Mouse (Mus musculus) kidney, embryonic 15.5 days (tissue): Measurements from ENCODE around the gene Egfl6. TPM values are rescaled to one million over a fixed set of nuclear protein-coding genes. Genes with fewer than 3 reads are reported as not detected.

Experiments
- ATAC-seq: fragments of 200-750 bp; cut with Nextera tagmentation; replicated peaks from 2 replicates; pipeline ENCODE4 v1.8.0; 2017; ENCODE audit warnings: moderate TSS enrichment; ENCODE audit not compliant: low FRiP score
- H3K27ac ChIP-seq: fragments of 300-500 bp; sonication (generic); 2 replicates; pipeline ENCODE4 v1.5.1; 2015; ENCODE audit warnings: mild to moderate bottlenecking, inconsistent platforms
- H3K27me3 ChIP-seq: fragments of 300-500 bp; sonication (generic); 2 replicates; pipeline ENCODE4 v1.6.1; 2015; ENCODE audit warnings: inconsistent platforms
- H3K36me3 ChIP-seq: fragments of 300-500 bp; sonication (generic); 2 replicates; pipeline ENCODE4 v1.6.1; 2015; ENCODE audit warnings: inconsistent platforms
- H3K4me1 ChIP-seq: fragments of 300-500 bp; sonication (generic); 2 replicates; pipeline ENCODE4 v1.6.1; 2015; ENCODE audit warnings: inconsistent platforms
- H3K4me2 ChIP-seq: fragments of 300-500 bp; sonication (generic); 2 replicates; pipeline ENCODE4 v1.6.1; 2015; ENCODE audit warnings: moderate library complexity, mild to moderate bottlenecking, inconsistent platforms
- H3K4me3 ChIP-seq: fragments of 300-500 bp; sonication (generic); replicated peaks from 2 replicates; pipeline ENCODE4 v1.5.1; 2015; ENCODE audit warnings: mild to moderate bottlenecking, inconsistent platforms
- H3K9ac ChIP-seq: fragments of 300-500 bp; sonication (generic); 2 replicates; pipeline ENCODE4 v1.6.1; 2015; ENCODE audit warnings: mild to moderate bottlenecking, inconsistent platforms
- H3K9me3 ChIP-seq: fragments of 300-500 bp; sonication (generic); replicated peaks from 2 replicates; pipeline ENCODE4 v1.6.1; 2016; ENCODE audit warnings: inconsistent platforms
- WGBS: fragments of 180-500 bp; shearing (Covaris S2); methylation state at CpG from one replicate; pipeline ENCODE4 v1.1.7; 2015; ENCODE audit warnings: mixed read lengths; 5-methylcytosine and 5-hydroxymethylcytosine counted together
- polyA plus RNA-seq: library from polyadenylated mRNA; unstranded; fragments of >200 nt; fragmentation: Nextera tagmentation; extraction: Ambion mirVana; gene quantifications from 2 replicates; pipeline ENCODE4 v1.2.1, GENCODE M21; 2015

Egfl6 gene
- polyA plus RNA-seq, 1 experiment from 2014 or later, result 13.3 TPM

GRCm38 (mm10) chrX:166564900-166565299, 20.6 kb downstream of the Egfl6 start:
- no peak overlapping the region for H3K4me3 ChIP-seq
- peaks cover 15% of the 10 kb centered on the region for H3K27me3 ChIP-seq
- H3K9ac ChIP-seq, result no peak overlapping the region
- no peak overlapping the region for H3K4me2 ChIP-seq
- no peak overlapping the region for H3K27ac ChIP-seq
- no peak for ATAC-seq
- no peaks in the 10 kb centered on the region for H3K9me3 ChIP-seq
- no peaks in the 10 kb centered on the region for H3K4me1 ChIP-seq
- WGBS, result 55% methylated on average over 5 of the region's 5 CpGs
- no peaks in the 10 kb centered on the region for H3K36me3 ChIP-seq

GRCm38 (mm10) chrX:166559333-166559732, 26.2 kb downstream of the Egfl6 start:
- H3K4me3 ChIP-seq, result no peak overlapping the region
- H3K27ac ChIP-seq, result no peak overlapping the region
- H3K4me2 ChIP-seq, result no peak overlapping the region
- no peaks in the 10 kb centered on the region for H3K36me3 ChIP-seq
- ATAC-seq, result peak; percentile 52; the same call in 1 of the 2 replicates
- H3K4me1 ChIP-seq, result no peaks in the 10 kb centered on the region
- H3K27me3 ChIP-seq, result 0 out of 2 replicates have a peak, but pooled peaks cover 3% of the 10 kb centered on the region
- no peaks in the 10 kb centered on the region for H3K9me3 ChIP-seq
- 55% methylated on average over 3 of the region's 3 CpGs for WGBS
- no peak overlapping the region for H3K9ac ChIP-seq

- no peaks in the 10 kb centered on the region for H3K9me3 ChIP-seq
- H3K9ac ChIP-seq, result no peak overlapping the region
- H3K4me2 ChIP-seq, result no peak overlapping the region
- WGBS, result 74% methylated on average over 7 of the region's 7 CpGs
- H3K36me3 ChIP-seq, result no peaks in the 10 kb centered on the region
- H3K4me1 ChIP-seq, result no peaks in the 10 kb centered on the region
- no peak overlapping the region for H3K27ac ChIP-seq
- no peak overlapping the region for H3K4me3 ChIP-seq
- peaks cover 9% of the 10 kb centered on the region for H3K27me3 ChIP-seq
- ATAC-seq, result peak; percentile 25; the same call in 1 of the 2 replicates
Measured at GRCm38 (mm10) chrX:166552355-166552754, 33.2 kb downstream of the Egfl6 start.

GRCm38 (mm10) chrX:166546495-166546894, 39.0 kb downstream of the Egfl6 start:
- Histone ChIP-seq H3K4me2 (no peak overlapping the region), H3K4me1 (no peaks in the 10 kb centered on the region), H3K9ac (no peak overlapping the region), H3K27ac (no peak overlapping the region), H3K36me3 (no peaks in the 10 kb centered on the region), H3K4me3 (no peak overlapping the region), H3K9me3 (no peaks in the 10 kb centered on the region), H3K27me3 (peaks cover 24% of the 10 kb centered on the region)
- WGBS, result 68% methylated on average over 2 of the region's 2 CpGs
- no peak for ATAC-seq

GRCm38 (mm10) chrX:166535138-166535537, 50.4 kb downstream of the Egfl6 start:
- WGBS, result 61% methylated on average over 4 of the region's 4 CpGs
- Histone ChIP-seq H3K4me1 (no peaks in the 10 kb centered on the region), H3K27me3 (peaks cover 23% of the 10 kb centered on the region; the same call in 1 of the 2 replicates), H3K9me3 (no peaks in the 10 kb centered on the region), H3K4me3 (no peak overlapping the region), H3K9ac (no peak overlapping the region), H3K4me2 (no peak overlapping the region), H3K36me3 (no peaks in the 10 kb centered on the region), H3K27ac (no peak overlapping the region)
- ATAC-seq, result no peak

GRCm38 (mm10) chrX:166533432-166533831, 52.1 kb downstream of the Egfl6 start:
- Histone ChIP-seq H3K4me3 (no peak overlapping the region), H3K4me1 (no peaks in the 10 kb centered on the region), H3K4me2 (no peak overlapping the region), H3K9me3 (no peaks in the 10 kb centered on the region), H3K27ac (no peak overlapping the region), H3K27me3 (peaks cover 28% of the 10 kb centered on the region), H3K36me3 (no peaks in the 10 kb centered on the region), H3K9ac (no peak overlapping the region)
- 87% methylated on average over 4 of the region's 4 CpGs for WGBS
- no peak for ATAC-seq

GRCm38 (mm10) chrX:166531671-166532070, 53.8 kb downstream of the Egfl6 start:
- Histone ChIP-seq H3K4me2 (no peak overlapping the region), H3K9me3 (no peaks in the 10 kb centered on the region), H3K4me1 (no peaks in the 10 kb centered on the region), H3K27me3 (peaks cover 33% of the 10 kb centered on the region), H3K27ac (no peak overlapping the region), H3K9ac (no peak overlapping the region), H3K36me3 (no peaks in the 10 kb centered on the region), H3K4me3 (no peak overlapping the region)
- WGBS, result 50% methylated on average over 6 of the region's 6 CpGs
- no peak for ATAC-seq

GRCm38 (mm10) chrX:166528126-166528525, 57.4 kb downstream of the Egfl6 start:
- no peak overlapping the region for H3K9ac ChIP-seq

GRCm38 (mm10) chrX:166525637-166526315, 59.7 kb downstream of the Egfl6 start:
- Histone ChIP-seq H3K4me2 (no peak overlapping the region), H3K4me3 (no peak overlapping the region), H3K27me3 (peaks cover 20% of the 10 kb centered on the region), H3K9ac (no peak overlapping the region), H3K4me1 (no peaks in the 10 kb centered on the region), H3K27ac (no peak overlapping the region), H3K9me3 (no peaks in the 10 kb centered on the region), H3K36me3 (no peaks in the 10 kb centered on the region)
- 82% methylated on average over 2 of the region's 2 CpGs for WGBS
- ATAC-seq, result no peak

More at GRCm38 (mm10) chrX:166528126-166528525, 57.4 kb downstream of the Egfl6 start:
- Histone ChIP-seq H3K36me3 (no peaks in the 10 kb centered on the region), H3K27me3 (peaks cover 21% of the 10 kb centered on the region), H3K9me3 (no peaks in the 10 kb centered on the region), H3K4me3 (no peak overlapping the region), H3K4me2 (no peak overlapping the region), H3K27ac (no peak overlapping the region), H3K4me1 (no peaks in the 10 kb centered on the region)
- 76% methylated on average over 3 of the region's 3 CpGs for WGBS
- ATAC-seq, result no peak

- Histone ChIP-seq H3K4me3 (no peak overlapping the region), H3K4me2 (no peak overlapping the region), H3K4me1 (no peaks in the 10 kb centered on the region), H3K36me3 (no peaks in the 10 kb centered on the region), H3K9me3 (no peaks in the 10 kb centered on the region), H3K27ac (no peak overlapping the region), H3K9ac (no peak overlapping the region), H3K27me3 (peaks cover 29% of the 10 kb centered on the region)
- no peak for ATAC-seq
- WGBS, result 82% methylated on average over 5 of the region's 5 CpGs
Measured at GRCm38 (mm10) chrX:166520782-166521181, 64.7 kb downstream of the Egfl6 start.

- Histone ChIP-seq H3K4me1 (0 out of 2 replicates have a peak, but pooled peaks cover 7% of the 10 kb centered on the region), H3K9me3 (no peaks in the 10 kb centered on the region), H3K27me3 (peaks cover 32% of the 10 kb centered on the region), H3K4me3 (no peak within 1 kb of the TSS), H3K36me3 (no peaks in the 10 kb centered on the region), H3K4me2 (no peak within 1 kb of the TSS), H3K9ac (no peak within 1 kb of the TSS), H3K27ac (no peak within 1 kb of the TSS)
- ATAC-seq, result no peak
- 71% methylated on average over 16 of the region's 16 CpGs for WGBS
Measured at GRCm38 (mm10) chrX:166518345-166518744, 67.2 kb downstream of the Egfl6 start, which contains the start of gene Tceanc. Gene Tceanc (minus strand): TSS chrX:166518567.

GRCm38 (mm10) chrX:166516631-166517030, 68.9 kb downstream of the Egfl6 start:
- no peaks in the 10 kb centered on the region for H3K36me3 ChIP-seq
- H3K9ac ChIP-seq, result no peak overlapping the region
- no peak overlapping the region for H3K27ac ChIP-seq
- 0 out of 2 replicates have a peak, but pooled peaks cover 7% of the 10 kb centered on the region for H3K4me1 ChIP-seq
- H3K27me3 ChIP-seq, result peaks cover 31% of the 10 kb centered on the region
- no peak overlapping the region for H3K4me2 ChIP-seq
- 93% methylated on average over 1 of the region's 1 CpGs for WGBS
- H3K4me3 ChIP-seq, result no peak overlapping the region
- H3K9me3 ChIP-seq, result no peaks in the 10 kb centered on the region
- no peak for ATAC-seq
